Mouse (Mus musculus): ENCODE data around the gene Glp2r.

The Glp2r gene

GRCm38 (mm10) chr11:67728726-67729125, 42.2 kb downstream of the Glp2r start:
- DNase-seq (ENCODE audit: low read depth in 2 of 2, low spot score in 2 of 2): no peak

DNA sequence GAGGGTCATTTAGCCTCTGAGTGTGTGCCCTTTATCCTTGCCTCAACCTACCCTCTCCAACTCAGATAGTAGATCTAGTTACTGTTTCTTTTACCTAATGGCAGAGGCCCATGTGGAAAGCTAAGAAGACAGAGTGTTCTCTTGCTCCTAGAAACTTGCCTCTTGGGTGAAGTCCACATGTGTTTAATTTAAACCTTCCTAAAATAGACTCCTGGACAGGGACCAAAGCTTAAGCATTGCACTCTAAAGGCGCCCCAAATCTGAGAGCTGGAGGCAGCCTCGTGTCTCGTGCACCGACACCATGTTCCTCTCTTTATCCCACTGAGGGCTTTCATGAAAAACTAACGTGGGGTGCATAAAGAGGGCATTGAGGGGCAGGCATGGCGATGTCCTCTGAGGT, 43.9 kb downstream of the Glp2r start:
- DNase-seq (ENCODE audit: low read depth in 2 of 2, low spot score in 2 of 2): no peak

DNA sequence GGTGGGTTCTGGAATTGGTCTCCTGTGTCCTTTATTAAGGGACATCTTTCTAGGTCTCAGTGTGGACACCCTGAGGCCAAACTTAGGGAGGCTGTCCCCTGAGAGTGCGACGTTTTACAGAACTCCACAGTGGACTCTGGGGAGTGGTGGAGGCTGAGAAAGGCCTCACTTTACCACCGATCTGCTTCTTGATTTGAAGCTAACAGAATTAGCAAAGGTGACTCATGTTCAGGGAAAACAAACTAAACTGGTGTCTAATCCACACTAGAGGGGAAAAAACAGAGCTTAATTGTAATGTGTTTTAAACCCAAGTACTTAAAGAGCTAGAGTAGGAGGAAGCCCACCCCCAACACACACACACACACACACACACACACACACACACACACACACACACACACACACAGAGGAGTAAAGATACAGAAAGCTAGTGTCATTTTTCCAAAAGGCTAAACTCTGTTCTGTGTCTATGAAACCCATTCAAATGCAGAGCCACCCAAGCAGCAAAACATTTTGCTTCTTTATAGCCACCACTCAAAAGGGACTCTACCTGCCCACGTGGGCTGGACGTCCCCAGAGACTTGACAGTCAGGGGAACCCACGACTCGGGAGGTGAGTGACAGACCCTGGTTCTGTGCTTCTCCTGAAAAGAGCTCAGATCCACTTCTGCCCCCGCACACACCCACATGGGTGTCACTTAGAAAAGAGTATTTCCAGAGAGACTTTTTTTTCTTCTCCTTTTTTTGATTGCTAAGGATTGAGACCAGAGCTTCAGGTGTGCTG, 47.5 kb downstream of the Glp2r start:
- DNase-seq (ENCODE audit: low read depth in 2 of 2, low spot score in 2 of 2): no peak

- no peak for DNase-seq (ENCODE audit: low read depth in 2 of 2, low spot score in 2 of 2)
Observed at GRCm38 (mm10) chr11:67722399-67723156, 48.4 kb downstream of the Glp2r start.

GRCm38 (mm10) chr11:67721485-67721884, 49.5 kb downstream of the Glp2r start:
- DNase-seq (ENCODE audit: low read depth in 2 of 2, low spot score in 2 of 2): no peak

DNA sequence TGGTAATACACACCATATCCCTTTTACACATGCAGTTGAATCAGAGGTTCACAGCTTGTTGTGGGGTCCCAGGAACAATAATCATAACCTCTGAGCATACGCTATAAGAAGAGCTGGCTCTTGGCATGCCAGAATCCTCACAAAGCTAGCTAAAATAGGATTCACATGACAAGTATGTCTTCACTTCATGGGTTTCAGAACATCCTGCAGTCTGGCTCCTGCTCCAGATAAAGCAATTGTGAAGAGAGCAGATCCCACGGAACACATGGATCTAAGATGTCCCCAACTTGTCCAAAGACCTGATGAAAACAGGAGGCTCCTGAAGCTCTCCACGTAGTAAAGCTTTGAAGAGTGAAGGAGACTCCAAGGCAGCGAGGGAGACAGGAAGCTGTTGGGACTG, 55.6 kb downstream of the Glp2r start:
- DNase-seq (ENCODE audit: low read depth in 2 of 2, low spot score in 2 of 2): no peak

DNA sequence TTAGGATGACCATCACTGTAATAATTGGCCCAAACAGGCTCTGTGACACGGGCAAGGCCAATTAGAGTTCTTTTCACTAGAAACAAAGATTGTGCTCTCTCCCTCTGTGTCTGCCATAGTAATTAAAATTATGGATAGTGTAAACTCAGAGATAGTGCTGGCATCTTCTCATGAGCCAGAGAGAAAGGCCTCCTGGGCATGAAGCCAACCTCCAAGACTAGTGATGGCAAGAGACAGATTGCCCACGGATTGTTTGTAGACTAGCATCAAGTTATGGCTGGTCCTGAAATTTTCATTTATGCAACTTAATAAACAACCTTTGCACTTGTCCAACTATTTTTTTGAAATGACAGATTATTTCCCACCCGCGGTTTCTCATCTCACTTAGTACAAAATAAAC, 58.0 kb downstream of the Glp2r start:
- no peak for DNase-seq (ENCODE audit: low read depth in 2 of 2, low spot score in 2 of 2)

DNA sequence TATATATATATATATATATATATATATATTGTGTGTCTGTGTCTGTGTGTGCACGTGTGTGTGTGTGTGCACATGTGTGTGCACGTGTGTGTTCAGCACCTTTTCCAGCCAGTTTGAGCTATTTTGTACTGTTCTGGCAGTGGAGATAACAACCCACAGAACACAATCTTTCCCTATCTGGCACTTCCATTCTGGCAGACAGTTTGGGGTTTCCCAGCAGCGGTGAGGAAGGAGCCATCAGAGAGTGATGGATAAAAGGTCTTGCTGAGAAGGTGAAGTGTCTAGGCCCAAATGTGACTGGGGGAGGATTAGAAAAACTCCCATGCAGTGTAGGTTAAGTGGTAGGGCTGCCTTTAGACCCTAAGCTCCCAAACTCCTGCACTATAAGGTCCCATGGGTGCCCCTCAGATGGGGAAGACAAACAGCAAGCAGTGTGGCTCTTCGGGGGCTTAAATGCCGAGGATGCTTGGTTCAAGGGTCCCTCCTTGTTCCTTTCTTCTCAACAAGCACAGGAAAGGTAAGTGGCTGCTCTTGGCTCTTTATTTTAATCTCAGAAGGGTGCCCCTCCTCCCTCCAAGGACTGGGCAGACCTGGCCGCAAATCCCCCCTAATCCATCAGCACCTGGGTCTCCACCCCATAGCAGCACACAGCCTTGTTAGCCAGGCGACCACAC, 76.1 kb downstream of the Glp2r start, which contains the start of gene Rcvrn:
Gene Rcvrn (plus strand): TSS at position 624 of the 674 bp plus-strand sequence.
- DNase-seq (ENCODE audit: low read depth in 2 of 2, low spot score in 2 of 2): no peak

- no peak for DNase-seq (ENCODE audit: low read depth in 2 of 2, low spot score in 2 of 2)
Observed at GRCm38 (mm10) chr11:67686109-67686508, 84.8 kb downstream of the Glp2r start.

DNA sequence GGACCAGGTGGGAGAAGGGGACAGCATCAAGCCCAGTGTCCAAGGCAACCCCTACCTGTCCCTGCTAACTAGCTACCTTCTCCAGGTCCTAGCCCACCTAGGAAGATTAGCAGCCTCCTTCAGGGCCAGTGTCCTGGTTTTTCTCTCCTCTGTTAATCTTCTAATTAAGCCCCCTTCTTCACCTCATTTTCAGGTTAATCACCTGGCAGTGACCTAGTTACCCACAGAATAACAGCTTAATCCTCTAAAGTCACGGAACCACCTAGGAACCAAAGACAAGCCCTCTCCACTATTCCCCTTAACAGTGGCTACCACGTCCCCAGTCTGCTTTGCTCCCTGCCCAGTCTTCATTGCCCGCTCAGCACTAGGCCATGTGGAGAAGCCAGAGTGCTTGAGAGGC, 89.1 kb downstream of the Glp2r start:
- DNase-seq (ENCODE audit: low read depth in 2 of 2, low spot score in 2 of 2): no peak

GRCm38 (mm10) chr11:67679930-67680329, 91.0 kb downstream of the Glp2r start:
- DNase-seq (ENCODE audit: low read depth in 2 of 2, low spot score in 2 of 2): no peak

- DNase-seq (ENCODE audit: low read depth in 2 of 2, low spot score in 2 of 2): no peak
Observed at GRCm38 (mm10) chr11:67679300-67679699, 91.7 kb downstream of the Glp2r start.

DNA sequence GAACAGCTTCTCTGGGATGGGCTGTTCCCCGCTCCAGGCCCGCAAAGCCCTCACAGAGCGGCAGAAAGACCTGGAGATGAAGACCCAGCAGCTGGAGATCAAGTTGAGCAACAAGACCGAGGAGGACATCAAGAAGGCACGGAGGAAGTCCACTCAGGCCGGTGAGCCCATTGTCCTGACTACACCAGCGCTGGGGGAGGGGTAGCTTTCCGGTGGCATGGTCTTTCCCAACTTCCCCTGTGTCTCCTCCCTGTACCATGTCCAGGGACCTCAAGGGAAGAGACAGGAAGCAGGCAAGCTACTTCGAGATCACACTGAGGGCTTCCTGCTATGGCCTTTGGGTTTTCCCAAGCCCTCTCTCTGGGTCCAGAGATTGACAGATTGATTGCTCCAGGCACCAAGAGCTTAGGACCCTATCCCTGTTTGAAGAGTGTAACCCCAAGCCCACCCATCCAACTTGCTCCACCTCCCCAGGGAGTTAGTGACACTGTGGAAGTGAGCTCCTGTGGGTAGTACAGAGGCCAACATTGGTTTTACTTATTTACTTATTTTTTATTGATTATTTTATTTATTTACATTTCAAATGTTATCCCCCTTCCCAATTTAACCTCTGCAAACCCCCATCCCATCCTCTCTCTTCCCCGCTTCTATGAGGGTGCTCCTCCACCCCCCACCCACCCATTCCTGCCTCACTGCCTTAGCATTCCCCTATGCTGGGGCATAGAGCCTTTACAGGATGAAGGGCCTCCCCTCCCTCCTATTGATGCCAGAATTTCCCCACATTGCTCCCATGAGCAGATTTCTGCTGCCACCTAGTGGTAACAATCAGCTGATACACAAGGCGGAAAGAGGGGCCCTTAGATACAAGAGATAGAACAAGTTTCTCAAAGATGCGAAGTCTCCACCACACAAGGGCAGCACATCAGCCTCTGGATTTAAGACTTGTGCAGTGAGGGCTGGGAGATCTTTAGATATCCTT, 95.1 kb downstream of the Glp2r start:
- no peak for DNase-seq (ENCODE audit: low read depth in 2 of 2, low spot score in 2 of 2)

GRCm38 (mm10) chr11:67672140-67672539, 98.8 kb downstream of the Glp2r start:
- no peak for DNase-seq (ENCODE audit: low read depth in 2 of 2, low spot score in 2 of 2)

DNA sequence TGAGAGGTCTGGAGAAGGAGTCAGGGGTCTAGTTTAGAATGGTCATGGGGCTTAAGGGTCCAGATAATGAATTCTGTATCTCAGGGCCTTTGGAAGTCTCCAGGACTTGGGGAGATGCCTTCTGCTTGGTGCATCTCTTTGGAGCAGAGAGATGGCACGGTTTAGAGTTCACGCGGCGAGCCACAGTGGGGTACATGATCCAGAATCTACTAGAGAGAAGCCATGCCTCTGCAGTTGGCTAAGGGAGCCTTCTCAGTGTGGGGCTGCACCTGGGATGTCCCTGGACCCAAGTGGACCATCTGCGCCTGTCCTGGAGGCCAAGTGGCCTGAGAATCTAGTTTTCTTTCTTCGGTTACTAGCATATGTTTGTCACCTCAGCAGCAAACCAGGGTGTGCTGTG, 100.9 kb downstream of the Glp2r start:
- no peak for DNase-seq (ENCODE audit: low read depth in 2 of 2, low spot score in 2 of 2)

DNA sequence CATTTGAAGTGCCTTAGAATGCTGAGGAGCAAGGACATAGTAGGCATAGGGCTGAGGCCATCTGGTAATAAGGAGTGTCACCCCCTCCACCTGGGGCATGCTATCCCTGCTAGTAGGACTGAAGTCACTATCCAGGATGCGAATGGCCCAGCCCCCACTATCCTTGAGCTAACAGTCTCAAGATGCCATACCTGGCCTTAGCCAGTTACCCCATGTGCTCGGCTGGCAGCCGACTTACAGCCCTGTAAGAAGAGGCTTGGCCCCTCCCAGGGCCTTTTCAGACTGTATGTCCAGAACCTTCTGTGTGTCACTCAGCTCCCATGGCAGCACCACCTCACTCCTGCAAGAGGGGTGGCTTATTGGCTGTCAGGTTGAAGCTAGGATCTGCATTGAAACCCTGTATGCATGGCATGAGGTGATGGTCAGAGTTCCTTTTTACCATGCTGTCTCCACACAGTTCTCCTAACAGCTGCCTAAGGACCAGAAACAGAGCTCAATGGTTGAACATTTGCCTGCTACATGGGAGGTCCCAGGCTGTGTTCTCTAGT, 102.4 kb downstream of the Glp2r start:
- DNase-seq (ENCODE audit: low read depth in 2 of 2, low spot score in 2 of 2): no peak

DNA sequence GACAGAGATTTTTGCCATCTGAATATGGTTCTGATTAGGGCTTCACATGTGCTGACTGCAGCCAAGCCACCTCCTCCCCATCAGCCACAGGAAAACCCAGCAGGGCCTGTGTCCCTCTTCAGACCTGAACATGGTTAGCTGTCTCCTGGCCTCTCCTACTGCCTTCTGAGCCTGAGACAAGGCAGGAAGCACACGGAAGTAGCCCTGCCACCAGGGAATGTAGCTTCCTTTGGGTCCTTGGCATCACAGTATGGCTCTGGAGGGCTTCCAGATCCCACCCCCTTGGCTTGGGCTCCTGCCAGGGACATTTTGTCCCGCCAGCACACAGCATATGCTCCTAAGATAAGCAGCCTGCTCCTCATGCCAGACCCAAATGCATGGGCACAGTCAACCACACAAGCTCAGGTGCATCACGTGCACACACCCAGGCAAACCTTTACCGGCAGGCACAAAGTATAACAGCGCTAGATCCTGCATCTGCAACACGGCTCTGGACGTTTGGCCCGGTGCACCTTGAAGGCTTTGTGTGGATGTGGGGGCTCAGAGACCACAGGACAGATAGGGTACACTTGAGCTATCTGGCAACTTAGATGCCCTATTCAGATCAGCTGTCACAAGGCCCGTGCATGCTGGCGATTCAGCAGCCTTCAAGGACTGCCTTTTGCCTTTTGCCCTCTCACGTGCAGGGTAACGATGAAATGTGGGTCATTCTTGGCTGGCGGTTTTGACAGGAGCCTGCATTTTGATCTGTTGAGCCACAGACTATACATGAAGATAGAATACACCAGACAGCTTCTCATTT, 103.2 kb downstream of the Glp2r start:
- no peak for DNase-seq (ENCODE audit: low read depth in 2 of 2, low spot score in 2 of 2)

DNA sequence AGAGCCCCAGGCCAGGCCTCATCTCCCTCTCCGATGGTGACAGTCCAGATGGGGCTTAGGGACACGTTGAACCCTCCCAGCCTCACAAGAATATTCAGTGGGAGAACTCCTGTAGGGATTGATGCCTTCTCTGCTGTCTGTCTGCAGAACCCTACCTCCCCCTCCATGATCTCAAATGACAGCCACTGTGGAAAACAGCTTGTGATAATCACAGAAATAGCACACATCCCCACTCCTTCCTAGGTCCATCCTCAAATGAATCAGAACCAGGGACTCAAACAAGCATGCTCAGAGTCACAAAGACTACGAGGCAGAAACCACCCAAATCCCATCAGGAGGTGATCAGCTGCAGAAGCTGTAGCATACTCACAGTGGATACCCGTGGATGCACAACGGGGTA, 104.8 kb downstream of the Glp2r start:
- DNase-seq (ENCODE audit: low read depth in 2 of 2, low spot score in 2 of 2): no peak

DNA sequence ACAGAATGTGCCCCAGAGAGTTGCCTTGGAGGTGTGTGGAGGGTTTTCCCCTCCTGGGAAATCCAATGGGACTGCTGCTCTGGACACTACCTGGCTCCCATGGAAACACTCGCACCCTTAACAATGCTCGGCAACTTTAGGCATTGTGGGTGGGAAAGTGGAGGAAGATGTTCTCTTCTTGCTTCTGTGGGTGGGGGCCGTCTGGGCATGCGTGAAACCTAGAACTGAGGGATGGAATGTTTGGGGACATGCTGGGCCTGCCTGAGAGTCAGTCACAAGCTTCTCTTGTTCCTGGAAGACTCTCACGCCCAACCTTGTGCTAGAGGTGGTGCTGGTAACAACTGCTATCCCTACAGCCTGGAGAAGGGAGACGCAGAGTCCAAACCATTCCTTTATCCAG, 106.0 kb downstream of the Glp2r start:
- DNase-seq (ENCODE audit: low read depth in 2 of 2, low spot score in 2 of 2): no peak

DNA sequence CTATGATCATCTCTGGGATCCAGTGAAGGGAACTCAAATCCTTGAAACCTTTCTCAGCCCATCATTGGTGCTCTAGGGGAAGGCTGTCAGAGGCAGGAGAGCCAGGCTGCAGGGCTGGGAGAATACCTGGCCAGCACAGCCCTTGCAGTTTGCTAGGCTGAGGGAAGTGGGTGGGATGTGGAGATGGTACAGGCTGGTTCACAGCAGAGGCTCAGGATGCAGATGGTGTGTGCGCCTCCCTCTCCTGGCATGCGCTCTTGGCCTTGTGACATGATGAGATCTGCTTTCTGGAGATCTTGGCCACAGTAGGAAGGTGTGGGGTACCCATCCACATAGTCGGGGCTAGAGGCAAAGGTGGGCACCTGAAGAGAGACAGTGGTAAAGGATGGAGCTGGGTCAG, 106.7 kb downstream of the Glp2r start:
- DNase-seq (ENCODE audit: low read depth in 2 of 2, low spot score in 2 of 2): no peak
